ENCODE assay signal across 16 mouse cellular contexts in the genomic region with DNA sequence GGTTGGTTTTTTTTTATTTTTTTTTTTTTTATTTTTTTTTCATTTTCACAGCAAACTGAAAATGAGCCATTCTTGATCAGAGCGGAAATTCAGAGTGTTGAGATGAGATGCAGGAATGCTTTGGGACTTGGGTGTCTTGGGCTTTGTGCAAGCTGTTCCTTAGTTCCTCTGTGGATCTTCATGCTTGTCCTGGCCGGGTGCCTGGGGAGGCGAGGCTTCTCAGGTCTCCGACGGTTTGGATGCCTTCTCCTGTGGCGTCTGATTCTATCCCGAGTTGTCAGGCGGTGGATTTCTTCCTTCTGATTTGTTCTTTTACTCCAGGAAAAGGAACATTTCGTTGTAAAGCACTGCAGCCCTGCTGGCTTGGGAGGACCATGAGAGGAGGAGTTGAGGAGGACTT. TPM values are rescaled to one million over a fixed set of nuclear protein-coding genes. Genes with fewer than 3 reads are reported as not detected.
DNase-seq lines count a peak whose midpoint lies in the region; ATAC-seq and TF ChIP-seq lines count a peak whose summit lies in the region.
"Had no signal": no experiment of that assay in that cellular context is flagged by ENCODE, and none has a peak within 500 bp of the region (broad histone marks: within the 10 kb centered on the region; RNA-seq: fewer than 3 reads in every experiment).

No protein-coding gene starts in this region.

- WGBS in stomach, embryonic 16.5 days, result 64% methylated on average over 9 of the region's 9 CpGs
- 54% methylated on average over 9 of the region's 9 CpGs for WGBS in stomach, postnatal 0 days

- peak overlapping the region; percentile 30; the same call in 1 of the 2 replicates for H3K27ac ChIP-seq in stomach, embryonic 16.5 days (ENCODE audit: low read length)
- H3K27ac ChIP-seq in stomach, postnatal 0 days (replicated peaks), result no peak overlapping the region; the same call in 1 of the 2 replicates
- H3K27ac ChIP-seq: forebrain, embryonic 12.5 days; kidney, embryonic 15.5 days; neural tube, embryonic 12.5 days had no signal

- H3K27me3 ChIP-seq in stomach, embryonic 16.5 days (ENCODE audit: control insufficient read depth, insufficient read depth, low read length), result no peaks in the 10 kb centered on the region
- no peaks in the 10 kb centered on the region for H3K27me3 ChIP-seq in stomach, postnatal 0 days (ENCODE audit: control insufficient read depth, insufficient read depth, low read length)
- H3K27me3 ChIP-seq: forebrain, embryonic 12.5 days; neural tube, embryonic 12.5 days had no signal

- H3K9me3 ChIP-seq in stomach, embryonic 16.5 days (replicated peaks; ENCODE audit: control insufficient read depth, low read length), result no peaks in the 10 kb centered on the region
- H3K9me3 ChIP-seq in stomach, postnatal 0 days (ENCODE audit: control insufficient read depth, low read length), result no peaks in the 10 kb centered on the region
- H3K9me3 ChIP-seq: forebrain, embryonic 12.5 days; heart, embryonic 15.5 days; kidney, embryonic 15.5 days; neural tube, embryonic 12.5 days had no signal

- H3K4me1 ChIP-seq in stomach, embryonic 16.5 days (ENCODE audit: control insufficient read depth, insufficient read depth, low read length), result no peaks in the 10 kb centered on the region
- no peaks in the 10 kb centered on the region for H3K4me1 ChIP-seq in stomach, postnatal 0 days (replicated peaks; ENCODE audit: control insufficient read depth, insufficient read depth)

- H3K36me3 ChIP-seq in stomach, embryonic 16.5 days (ENCODE audit: control insufficient read depth, insufficient read depth, low read length), result no peaks in the 10 kb centered on the region
- no peaks in the 10 kb centered on the region for H3K36me3 ChIP-seq in stomach, postnatal 0 days (ENCODE audit: control insufficient read depth, insufficient read depth, low read length)
- H3K36me3 ChIP-seq: forebrain, embryonic 12.5 days; heart, embryonic 15.5 days; kidney, embryonic 15.5 days; neural tube, embryonic 12.5 days had no signal

- ATAC-seq in stomach, embryonic 16.5 days (ENCODE audit: insufficient read depth, low FRiP score), result no peak
- ATAC-seq in stomach, postnatal 0 days (ENCODE audit: low FRiP score, low TSS enrichment), result no peak
- ATAC-seq: midbrain, embryonic 16.5 days had no signal

- H3K9ac ChIP-seq in stomach, embryonic 16.5 days (ENCODE audit: low read length), result no peak overlapping the region
- H3K9ac ChIP-seq in stomach, postnatal 0 days (ENCODE audit: low read length), result no peak overlapping the region
- H3K9ac ChIP-seq: forebrain, embryonic 12.5 days; heart, embryonic 15.5 days; kidney, embryonic 15.5 days; neural tube, embryonic 12.5 days had no signal

- peak; percentile 22 for DNase-seq in gastrocnemius, adult 18-20 months (ENCODE audit: low spot score)
- no peak for DNase-seq in gastrocnemius, postnatal 36 days
- peak; percentile 2 for DNase-seq in layer of hippocampus, adult 9-11 months
- DNase-seq in layer of hippocampus, postnatal 25 days (ENCODE audit: extremely low spot score in 1 of 2, low spot score in 1 of 2), result no peak
- no peak for DNase-seq in stomach, postnatal 0 days (ENCODE audit: low spot score)
- DNase-seq in right cerebral cortex, postnatal 4 days, result peak; percentile 49
- DNase-seq in T-cell, adult 2 months (ENCODE audit: low spot score), result no peak
- DNase-seq: cerebellum, adult 2 months; thymus, postnatal 36 days had no signal

- no peak overlapping the region for H3K4me3 ChIP-seq in stomach, embryonic 16.5 days (replicated peaks; ENCODE audit: low read length)
- H3K4me3 ChIP-seq in stomach, postnatal 0 days (ENCODE audit: low read depth, low read length), result no peak overlapping the region
- H3K4me3 ChIP-seq: forebrain, embryonic 12.5 days; heart, embryonic 15.5 days; kidney, embryonic 15.5 days; neural tube, embryonic 12.5 days had no signal

- intact Hi-C loops in gastrocnemius, postnatal 36 days (cut with DNase I), result no loop called here

- no peak for TF ChIP-seq CTCF in stomach, postnatal 0 days (IDR thresholded peaks at IDR 0.05; ENCODE audit: low read depth)

- no peak overlapping the region for H3K4me2 ChIP-seq in stomach, embryonic 16.5 days (ENCODE audit: low read depth, low read length)
- no peak overlapping the region for H3K4me2 ChIP-seq in stomach, postnatal 0 days (replicated peaks; ENCODE audit: low read depth)
- H3K4me2 ChIP-seq: forebrain, embryonic 12.5 days; kidney, embryonic 15.5 days; neural tube, embryonic 12.5 days had no signal

- no peak for TF ChIP-seq EP300 in stomach, postnatal 0 days (optimal IDR thresholded peaks at IDR 0.05)

RNA-seq across cellular contexts. Expression of a gene that starts 51.7 kb away (rescaled TPM):
- total RNA-seq in gastrocnemius, adult 18-20 months (2021), result 1 to 10 TPM; 3.5 to 3.7 TPM
- total RNA-seq in gastrocnemius, postnatal 36 days (2021), result 1 to 10 TPM; 2.4 to 2.7 TPM
- total RNA-seq in layer of hippocampus, postnatal 25 days (2021), result under 1 TPM; 0.64 to 0.68 TPM
- 7.3 and 7.8 TPM in 2 replicates for polyA plus RNA-seq in stomach, embryonic 16.5 days (2015; fragmentation: Nextera tagmentation; extraction: Ambion mirVana)
- polyA plus RNA-seq in stomach, postnatal 0 days (2015; fragmentation: Nextera tagmentation; extraction: Ambion mirVana), result 5.5 TPM in 2 replicates
- total RNA-seq: MEL had no signal

Comparison
In these comparisons a context has a peak if more than half of its experiments do, and no peak if none do; other contexts are left out.
1. DNase-seq: peak in gastrocnemius, adult 18-20 months (single experiment), layer of hippocampus, adult 9-11 months (single experiment) and right cerebral cortex, postnatal 4 days (single experiment); none in gastrocnemius, postnatal 36 days (0 of 2), layer of hippocampus, postnatal 25 days (0 of 2), stomach, postnatal 0 days (single experiment) and T-cell, adult 2 months (single experiment).